Mouse (Mus musculus): Measurements from ENCODE around the gene Irs2.

DNA sequence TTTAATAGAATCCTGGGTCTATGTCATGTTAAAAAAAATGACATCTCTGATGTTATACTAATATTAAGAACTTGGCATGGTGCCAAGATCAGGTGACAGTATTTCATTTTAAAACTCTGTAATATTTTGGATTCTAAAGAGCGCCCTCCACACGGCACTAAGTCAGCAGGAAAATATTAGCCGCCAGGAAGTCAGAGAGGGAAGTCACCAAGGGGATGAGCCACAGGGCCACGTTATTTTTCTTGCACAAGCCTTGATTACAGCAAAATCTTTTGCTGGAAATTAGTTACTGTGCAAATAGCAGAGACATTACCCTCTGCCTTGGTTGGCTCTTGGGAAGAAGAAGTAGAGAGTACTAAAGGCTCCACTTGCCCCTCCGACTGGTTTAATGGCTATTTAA, 30.5 kb upstream of the Irs2 start:
- TF ChIP-seq POLR2A (IDR thresholded peaks at IDR 0.05; ENCODE audit: extremely low read depth, insufficient read depth, low read length) (no peak), CTCF (IDR thresholded peaks at IDR 0.05; ENCODE audit: low read depth, low read length) (no peak)
